Comparison of ENCODE assay signal across 9 mouse cellular contexts in genomic region chr16:57858765-57859201, GRCm38 (mm10).
DNase-seq lines count a peak whose midpoint lies in the region; ATAC-seq lines count a peak whose summit lies in the region.
"Had no signal": no experiment of that assay in that cellular context is flagged by ENCODE, and none has a peak within 500 bp of the region (broad histone marks: within the 10 kb centered on the region; RNA-seq: fewer than 3 reads in every experiment).

No protein-coding gene starts in this region.

- no peak overlapping the region for H3K4me2 ChIP-seq in neural tube, embryonic 12.5 days (replicated peaks)

- 38% methylated on average over 7 of the region's 7 CpGs for WGBS in neural tube, embryonic 12.5 days

- no peak overlapping the region for H3K4me3 ChIP-seq in neural tube, embryonic 12.5 days

- peak; percentile 66; the same call in 1 of the 2 replicates for ATAC-seq in neural tube, embryonic 12.5 days (ENCODE audit: low FRiP score, low read depth)
- ATAC-seq in megakaryocyte progenitor cell, adult 5-6 weeks (replicated peaks; ENCODE audit: poor library complexity) = 0 out of 2 replicates have a peak, but pooled peaks have one; percentile 13
- ATAC-seq: liver, postnatal 0 days had no signal

- no peaks in the 10 kb centered on the region for H3K36me3 ChIP-seq in neural tube, embryonic 12.5 days

- H3K9ac ChIP-seq in neural tube, embryonic 12.5 days = no peak overlapping the region
- H3K9ac ChIP-seq: liver, postnatal 0 days had no signal

- no peaks in the 10 kb centered on the region for H3K27me3 ChIP-seq in neural tube, embryonic 12.5 days (replicated peaks)

- H3K9me3 ChIP-seq in neural tube, embryonic 12.5 days = no peaks in the 10 kb centered on the region

- H3K4me1 ChIP-seq in neural tube, embryonic 12.5 days = peaks cover 13% of the 10 kb centered on the region

- DNase-seq in cerebellum, postnatal 10 days = peak; percentile 4 to 10
- no peak for DNase-seq in cerebellum, adult 11-12 months
- no peak for DNase-seq in neural tube, embryonic 10.5 days (ENCODE audit: extremely low spot score, low spot score)
- DNase-seq in adrenal gland, postnatal 4 days (ENCODE audit: low spot score in 2 of 2) = no peak
- no peak for DNase-seq in gastrocnemius, postnatal 4 days (ENCODE audit: low spot score in 2 of 2)
- DNase-seq in thymus, adult 18-20 months = no peak
- DNase-seq: liver, postnatal 0 days had no signal

- no peak overlapping the region; the same call in 1 of the 2 replicates for H3K27ac ChIP-seq in neural tube, embryonic 12.5 days

Comparison
In these comparisons a context has a peak if more than half of its experiments do, and no peak if none do; other contexts are left out.
1. DNase-seq: peak in cerebellum, postnatal 10 days (2 of 2); none in cerebellum, adult 11-12 months (single experiment), neural tube, embryonic 10.5 days (single experiment), adrenal gland, postnatal 4 days (0 of 2), gastrocnemius, postnatal 4 days (0 of 2) and thymus, adult 18-20 months (0 of 2).